Mouse (Mus musculus) CH12.LX (cell line): ENCODE results near the gene Hid1. TPM values are rescaled to one million over a fixed set of nuclear protein-coding genes. Genes with fewer than 3 reads are reported as not detected.

Experiments
- DNase-seq: peaks from one replicate; pipeline ENCODE4 v3.0.0-alpha.2; 2013; ENCODE audit errors: extremely low read depth
- H3K27ac ChIP-seq: 2 replicates; pipeline ENCODE4 v1.5.1; 2012; ENCODE audit warnings: low read depth, mild to moderate bottlenecking, control low read depth, moderate library complexity; ENCODE audit not compliant: insufficient read depth
- H3K27me3 ChIP-seq: replicated peaks from 2 replicates; pipeline ENCODE3; 2012; ENCODE audit warnings: inconsistent platforms
- H3K36me3 ChIP-seq, 2 experiments: replicated peaks in 1 of 2; 2 replicates each; pipeline versions ENCODE3 to v1.6.1; 2012; ENCODE audit warnings: inconsistent platforms in 1 of 2, low read length in 1 of 2, mild to moderate bottlenecking in 1 of 2, mixed read lengths in 1 of 2, moderate library complexity in 1 of 2; ENCODE audit not compliant: control insufficient read depth in 1 of 2, insufficient read depth in 1 of 2
- H3K4me1 ChIP-seq, 2 experiments: 2 replicates each; pipeline ENCODE4 v1.6.1; 2012; ENCODE audit warnings: inconsistent platforms in 1 of 2, moderate library complexity in 1 of 2; ENCODE audit not compliant: insufficient read depth in 2 of 2, control insufficient read depth in 1 of 2
- H3K4me2 ChIP-seq: 2 replicates; pipeline ENCODE4 v1.6.1; 2012; ENCODE audit warnings: low read depth, mild to moderate bottlenecking, control low read depth; ENCODE audit not compliant: poor library complexity, insufficient read depth, severe bottlenecking
- H3K4me3 ChIP-seq, 3 experiments: fragments of 150-350 bp in 1 of 3; sonication (generic) in 1 of 3; replicated peaks in 1 of 3; 2 replicates each; pipeline versions ENCODE3 to v1.5.1; 2011 to 2012; ENCODE audit warnings: low read depth in 2 of 3, low read length in 2 of 3, mild to moderate bottlenecking in 2 of 3, moderate library complexity in 2 of 3, control low read depth in 1 of 3, improper control_type of control experiment in 1 of 3, inconsistent platforms in 1 of 3, mixed read lengths in 1 of 3; ENCODE audit not compliant: poor library complexity in 1 of 3
- H3K79me2 ChIP-seq: replicated peaks from 2 replicates; pipeline ENCODE4 v1.6.1; 2012; ENCODE audit warnings: mild to moderate bottlenecking, moderate library complexity; ENCODE audit not compliant: control insufficient read depth, poor library complexity, insufficient read depth, severe bottlenecking; ENCODE audit errors: extremely low read depth
- H3K9ac ChIP-seq: 2 replicates; pipeline ENCODE4 v1.6.1; 2012; ENCODE audit warnings: low read depth, mild to moderate bottlenecking, control low read depth, moderate library complexity; ENCODE audit not compliant: insufficient read depth
- H3K9me3 ChIP-seq: replicated peaks from 2 replicates; pipeline ENCODE3; 2012; ENCODE audit warnings: low read length, inconsistent platforms, mixed read lengths
- BHLHE40 ChIP-seq: IDR thresholded peaks from 2 replicates; pipeline ENCODE4 v1.6.1; 2011; ENCODE audit warnings: mild to moderate bottlenecking, low read depth, low read length, improper control_type of control experiment
- ETS1 ChIP-seq: conservative IDR thresholded peaks from 2 replicates; pipeline ENCODE4 v1.6.1; 2012; ENCODE audit warnings: low read depth, mild to moderate bottlenecking, inconsistent platforms, low read length, improper control_type of control experiment, moderate library complexity
- GABPA ChIP-seq: IDR thresholded peaks from 2 replicates; pipeline ENCODE4 v1.6.1; 2012; ENCODE audit warnings: low read depth, low read length, improper control_type of control experiment, inconsistent platforms; ENCODE audit not compliant: insufficient replicate concordance
- HCFC1 ChIP-seq: IDR thresholded peaks from 2 replicates; pipeline ENCODE4 v1.6.1; 2012; ENCODE audit warnings: low read depth, mild to moderate bottlenecking, inconsistent platforms, low read length, improper control_type of control experiment
- KAT2A ChIP-seq: IDR thresholded peaks from 2 replicates; pipeline ENCODE4 v1.6.1; 2012; ENCODE audit warnings: low read length, improper control_type of control experiment, inconsistent platforms; ENCODE audit not compliant: insufficient replicate concordance
- RAD21 ChIP-seq: IDR thresholded peaks from 2 replicates; pipeline ENCODE4 v1.6.1; 2011; ENCODE audit warnings: low read depth, mild to moderate bottlenecking, low read length, improper control_type of control experiment, moderate library complexity
- USF1 ChIP-seq: IDR thresholded peaks from 2 replicates; pipeline ENCODE4 v1.6.1; 2014; ENCODE audit warnings: low read depth, mild to moderate bottlenecking, inconsistent platforms, low read length, improper control_type of control experiment
- USF2 ChIP-seq: conservative IDR thresholded peaks from 2 replicates; pipeline ENCODE4 v1.6.1; 2011; ENCODE audit warnings: low read depth, low read length, improper control_type of control experiment
- dilution Hi-C: fragments of 300-500 bp; cut with MboI; formaldehyde crosslinking; loops from 2 replicates; pipeline ENCODE4 v1.14.3; 2020; ENCODE audit warnings: low sequenced_read_pairs; ENCODE audit not compliant: extremely low pct_unique_long_range_greater_than_20kb, extremely low pct_ligation_motif_present
- in situ Hi-C: fragments of 300-500 bp; cut with MboI; formaldehyde crosslinking; loops from 3 replicates; pipeline ENCODE4 v1.14.3; 2019; ENCODE audit warnings: low sequenced_read_pairs, low pct_ligation_motif_present, low pct_unique_long_range_greater_than_20kb, mixed read lengths
- polyA plus RNA-seq: library from polyadenylated mRNA; unstranded; fragments of >175 nt; gene quantifications from 2 replicates; pipeline ENCODE4 v1.2.1, GENCODE M21; 2012; ENCODE audit warnings: low read depth; ENCODE audit not compliant: insufficient read length
- total RNA-seq, 2 experiments: library from RNA; depleted of rRNA; stranded (reverse); fragments of 300-350 nt in 1 of 2; fragments of >200 nt in 1 of 2; gene quantifications; 2 replicates each; pipeline ENCODE4 v1.2.3; 2012 to 2014

The Hid1 gene
- total and polyA plus RNA-seq, 3 experiments: 0.12 to 3.6 (median 0.36) TPM

- Histone ChIP-seq H3K4me2 (no peak overlapping the region), H3K27ac (no peak overlapping the region), H3K4me1 (peaks cover 0 to 3% of the 10 kb centered on the region in 2 experiments; a peak in 1 of 4 replicates), H3K4me3 (no peak overlapping the region), H3K9ac (no peak overlapping the region), H3K27me3 (peaks cover 89% of the 10 kb centered on the region), H3K9me3 (peaks cover 15% of the 10 kb centered on the region), H3K36me3 (no peaks in the 10 kb centered on the region), H3K79me2 (no peaks in the 10 kb centered on the region)
- TF ChIP-seq HCFC1: no peak
- dilution Hi-C loops: no loop called here
- in situ Hi-C loops: loop anchor here (10.0 kb wide), 1 partner anchor 361 kb away; no protein-coding TSS in a partner anchor
- DNase-seq: no peak
These were observed 14.2 kb downstream of the Hid1 start for GRCm38 (mm10) chr11:115353375-115353774.

GRCm38 (mm10) chr11:115349976-115350375 is 17.6 kb downstream of the Hid1 start:
- no peak for DNase-seq
- Histone ChIP-seq H3K4me2 (no peak overlapping the region), H3K9me3 (peaks cover 5% of the 10 kb centered on the region), H3K79me2 (no peaks in the 10 kb centered on the region), H3K4me1 (peaks cover 0 to 4% of the 10 kb centered on the region in 2 experiments; a peak in 2 of 4 replicates), H3K4me3 (no peak overlapping the region), H3K36me3 (no peaks in the 10 kb centered on the region), H3K27ac (no peak overlapping the region), H3K27me3 (peaks cover 92% of the 10 kb centered on the region), H3K9ac (no peak overlapping the region)
- TF ChIP-seq GABPA (no peak), RAD21 (no peak), ETS1 (no peak), USF2 (no peak), USF1 (no peak)
- in situ Hi-C loops (loop anchor here (10.0 kb wide), 1 partner anchor 365 kb away; no protein-coding TSS in a partner anchor), dilution Hi-C loops (no loop called here)

GRCm38 (mm10) chr11:115348681-115349248 is 18.8 kb downstream of the Hid1 start:
- no peak overlapping the region for H3K9ac ChIP-seq
- peaks cover 98% of the 10 kb centered on the region for H3K27me3 ChIP-seq

More at GRCm38 (mm10) chr11:115348681-115349248, 18.8 kb downstream of the Hid1 start:
- H3K79me2 ChIP-seq: no peaks in the 10 kb centered on the region
- H3K4me1 ChIP-seq: peaks cover 0 to 6% of the 10 kb centered on the region in 2 experiments; a peak in 1 of 4 replicates
- no peak overlapping the region for H3K27ac ChIP-seq
- DNase-seq: no peak
- dilution Hi-C loops (no loop called here), in situ Hi-C loops (no loop called here)
- H3K4me2 ChIP-seq: no peak overlapping the region
- TF ChIP-seq KAT2A (no peak), USF1 (peak; percentile 45), BHLHE40 (peak; percentile 37; the same call in 1 of the 2 replicates)
- no peak overlapping the region for H3K4me3 ChIP-seq
- H3K9me3 ChIP-seq: peaks cover 5% of the 10 kb centered on the region
- H3K36me3 ChIP-seq: no peaks in the 10 kb centered on the region
